Mouse (Mus musculus): ENCODE measurements around the gene Creb3l2.

GRCm38 (mm10) chr6:37382761-37383160 lies 59.2 kb downstream of the Creb3l2 start:
- TF ChIP-seq POLR2A (IDR thresholded peaks at IDR 0.05; ENCODE audit: borderline replicate concordance, low read depth, low read length) (no peak), CTCF (IDR thresholded peaks at IDR 0.05; ENCODE audit: low read depth, low read length) (no peak)
